Mouse (Mus musculus) lung, adult 2 months (tissue): ENCODE measurements at regions not wholly inside any gene's neighbourhood (a gene's known extent, or its start where the extent isn't known, plus 50 kb on each side); places are given as distances from the start of the nearest gene placed in this dataset.

Experiments
- CTCF ChIP-seq: fragments of 200-500 bp; IDR thresholded peaks from 2 replicates; pipeline ENCODE4 v1.5.1; 2011; ENCODE audit warnings: mild to moderate bottlenecking, low read length, control low read depth; ENCODE audit not compliant: insufficient read depth
- POLR2A ChIP-seq: fragments of 200-500 bp; IDR thresholded peaks from 2 replicates; pipeline ENCODE4 v1.6.1; 2011; ENCODE audit warnings: low read depth, mild to moderate bottlenecking, control low read depth, low read length, borderline replicate concordance; ENCODE audit errors: extremely low read depth

- TF ChIP-seq CTCF (no peak), POLR2A (no peak)
Measured at GRCm38 (mm10) chr13:60478301-60478700, 123.4 kb upstream of the Dapk1 start.
